Mouse (Mus musculus) limb, embryonic 10.5 days (tissue): ENCODE results near the gene Tmem246. TPM values are rescaled to one million over a fixed set of nuclear protein-coding genes. Genes with fewer than 3 reads are reported as not detected.
"Not testable (repeated sequence)": the region's sequence is repeated elsewhere in the genome, so short reads cannot be mapped to it uniquely, and the experiment has no call there.

Source experiments
- DNase-seq: peaks from one replicate; pipeline ENCODE4 v3.0.0-alpha.2; 2017; ENCODE audit warnings: low spot score
- H3K27ac ChIP-seq: fragments of 300-500 bp; sonication (generic); 2 replicates; pipeline ENCODE4 v1.5.1; 2016; ENCODE audit warnings: mild to moderate bottlenecking
- H3K27me3 ChIP-seq: fragments of 300-500 bp; sonication (generic); 2 replicates; pipeline ENCODE4 v1.6.1; 2016; ENCODE audit warnings: low read depth, mild to moderate bottlenecking; ENCODE audit not compliant: poor library complexity, severe bottlenecking
- H3K36me3 ChIP-seq: fragments of 300-500 bp; sonication (generic); 2 replicates; pipeline ENCODE4 v1.6.1; 2016; ENCODE audit warnings: mild to moderate bottlenecking, moderate library complexity
- H3K4me1 ChIP-seq: fragments of 300-500 bp; sonication (generic); 2 replicates; pipeline ENCODE4 v1.6.1; 2016
- H3K4me3 ChIP-seq: fragments of 300-500 bp; sonication (generic); 2 replicates; pipeline ENCODE4 v1.5.1; 2016; ENCODE audit warnings: mild to moderate bottlenecking, moderate library complexity
- H3K9me3 ChIP-seq: fragments of 300-500 bp; sonication (generic); replicated peaks from 2 replicates; pipeline ENCODE4 v1.6.1; 2016; ENCODE audit warnings: mild to moderate bottlenecking
- WGBS: fragments of 180-500 bp; shearing (Covaris S2); methylation state at CpG from one replicate; pipeline ENCODE4 v1.1.7; 2016; 5-methylcytosine and 5-hydroxymethylcytosine counted together
- polyA plus RNA-seq: library from polyadenylated mRNA; unstranded; fragments of >200 nt; fragmentation: Nextera tagmentation; extraction: Ambion mirVana; gene quantifications from 2 replicates; pipeline ENCODE4 v1.2.1, GENCODE M21; 2016

Gene Tmem246
- polyA plus RNA-seq = 7.2 and 10.9 TPM in 2 replicates

- Histone ChIP-seq H3K4me3 (peak within 1 kb of the TSS; percentile 77), H3K36me3 (no peaks in the 10 kb centered on the region), H3K9me3 (no peaks in the 10 kb centered on the region), H3K4me1 (0 out of 2 replicates have a peak, but pooled peaks cover 6% of the 10 kb centered on the region), H3K27ac (peak within 1 kb of the TSS; percentile 83), H3K27me3 (no peaks in the 10 kb centered on the region)
- peak; percentile 78 for DNase-seq
- under 1% methylated on average over 77 of the region's 77 CpGs for WGBS
Observed at GRCm38 (mm10) chr4:49597183-49598100, at the start of gene Tmem246. Gene Tmem246 (minus strand): TSS chr4:49597876.

DNA sequence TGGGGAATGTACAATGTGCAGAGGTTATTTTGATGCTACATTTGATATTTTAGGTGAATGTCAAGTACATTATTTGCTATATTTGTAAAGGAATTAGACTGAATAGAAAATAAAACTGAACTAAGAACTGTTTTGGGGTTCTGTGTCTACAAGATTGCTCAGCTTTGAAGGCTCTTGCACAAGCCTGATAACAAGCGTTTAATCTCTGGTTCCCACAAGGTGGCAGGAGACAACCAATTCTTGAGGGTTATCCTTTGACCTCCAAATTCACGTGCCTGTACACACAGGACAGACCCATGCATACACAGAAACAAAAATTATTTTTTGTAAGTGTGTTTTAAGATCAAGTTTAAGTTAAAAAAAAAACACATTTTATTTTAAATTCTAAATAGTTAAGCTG lies 42.2 kb upstream of the Tmem246 start:
- H3K27ac ChIP-seq = no peak overlapping the region
- H3K27me3 ChIP-seq = no peaks in the 10 kb centered on the region
- no peaks in the 10 kb centered on the region for H3K4me1 ChIP-seq
- H3K9me3 ChIP-seq = no peaks in the 10 kb centered on the region
- 78% methylated on average over 2 of the region's 2 CpGs for WGBS
- H3K4me3 ChIP-seq = no peak overlapping the region
- peaks cover 95% of the 10 kb centered on the region for H3K36me3 ChIP-seq
- DNase-seq = no peak

DNA sequence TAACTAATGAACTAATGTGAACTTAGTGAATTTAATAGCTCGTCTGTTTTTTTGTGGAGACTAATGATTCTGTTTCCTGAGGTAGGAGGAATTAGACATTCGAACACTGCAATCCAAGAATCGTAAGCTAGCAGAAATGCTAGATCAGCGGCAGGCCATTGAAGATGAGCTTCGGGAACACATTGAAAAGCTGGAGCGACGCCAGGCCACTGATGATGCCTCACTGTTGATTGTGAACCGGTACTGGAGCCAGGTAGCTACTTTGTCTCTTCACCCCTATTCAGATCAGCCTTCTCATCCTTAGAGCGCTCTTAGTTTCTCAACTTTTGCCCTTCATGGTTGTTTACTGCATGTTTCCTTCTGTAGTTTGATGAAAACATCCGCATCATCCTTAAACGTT lies 40.1 kb upstream of the Tmem246 start:
- no peak for DNase-seq
- Histone ChIP-seq H3K27me3 (no peaks in the 10 kb centered on the region), H3K4me1 (peaks cover 8% of the 10 kb centered on the region; the same call in 1 of the 2 replicates), H3K9me3 (no peaks in the 10 kb centered on the region), H3K27ac (no peak overlapping the region), H3K36me3 (peaks cover 89% of the 10 kb centered on the region), H3K4me3 (no peak overlapping the region)
- whole genome bisulfite sequencing = 95% methylated on average over 11 of the region's 11 CpGs

DNA sequence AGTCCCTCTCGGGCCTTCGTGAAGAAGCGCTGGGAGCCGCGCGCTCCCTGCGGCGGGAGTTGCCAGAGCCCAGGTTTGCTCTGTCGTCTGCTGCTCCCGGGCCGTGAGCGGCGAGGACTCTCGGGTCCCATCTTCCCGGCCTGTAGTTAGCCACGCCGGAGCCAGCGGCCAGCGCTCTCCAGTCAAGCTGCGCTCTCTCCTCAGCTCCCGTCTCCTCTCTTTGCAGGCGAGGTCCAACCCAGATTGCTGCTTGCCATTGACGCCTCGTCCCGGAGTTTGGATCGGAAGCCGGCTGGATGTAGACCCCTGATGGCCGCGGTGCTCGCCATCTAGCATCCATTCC lies 34.4 kb upstream of the Tmem246 start:
- Histone ChIP-seq H3K4me3 (peak overlapping the region; percentile 89), H3K4me1 (peaks cover 11% of the 10 kb centered on the region; the same call in 1 of the 2 replicates), H3K9me3 (no peaks in the 10 kb centered on the region), H3K27me3 (no peaks in the 10 kb centered on the region), H3K27ac (peak overlapping the region; percentile 91), H3K36me3 (peaks cover 37% of the 10 kb centered on the region)
- DNase-seq = no peak
- 0% methylated on average over 30 of the region's 30 CpGs for WGBS

DNA sequence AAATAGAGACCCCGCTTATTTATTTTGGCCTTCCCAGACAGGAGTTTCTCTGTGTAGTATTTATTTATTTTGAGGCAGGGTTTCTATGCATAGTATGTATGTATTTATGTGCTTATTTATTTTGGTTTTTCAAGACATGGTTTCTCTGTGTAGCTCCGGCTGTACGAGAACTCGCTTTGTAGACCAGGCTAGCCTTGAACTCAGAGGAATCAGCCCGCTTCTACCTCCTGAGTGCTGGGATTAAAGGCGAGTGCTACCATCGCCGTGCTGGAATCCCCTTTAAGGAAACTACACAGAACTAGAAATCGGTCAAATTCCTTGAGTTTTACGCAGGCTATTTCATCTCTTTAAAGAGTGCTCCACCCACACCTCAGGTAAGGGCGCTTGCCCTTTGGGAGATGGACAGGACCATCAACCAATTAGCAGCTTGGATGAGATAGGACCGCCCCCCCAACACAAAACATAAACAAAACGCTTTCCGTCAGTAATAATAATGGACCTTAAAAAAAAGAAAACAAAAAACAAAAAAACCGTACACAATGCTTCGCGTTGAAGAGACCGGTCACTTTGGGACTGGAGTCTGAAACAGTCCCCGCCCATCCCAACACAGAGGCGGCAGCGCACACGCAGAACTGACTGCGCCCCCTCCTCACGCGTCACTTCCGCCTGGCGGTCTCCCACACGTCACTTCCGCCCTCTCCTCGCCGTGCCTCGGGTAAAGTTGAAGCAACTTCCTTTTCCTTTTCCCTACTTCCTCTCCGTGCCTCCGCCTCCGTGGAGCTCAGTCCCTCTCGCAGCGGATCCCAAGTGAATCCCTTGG lies 33.9 kb upstream of the Tmem246 start, which contains the start of gene Rnf20:
TSS of gene Rnf20 (plus strand) at position 688 of the 820 bp plus-strand sequence.
- peak; percentile 96 for DNase-seq
- Histone ChIP-seq H3K27me3 (no peaks in the 10 kb centered on the region), H3K36me3 (peaks cover 31% of the 10 kb centered on the region), H3K27ac (peak within 1 kb of the TSS; percentile 91), H3K4me1 (peaks cover 11% of the 10 kb centered on the region; the same call in 1 of the 2 replicates), H3K4me3 (peak within 1 kb of the TSS; percentile 89), H3K9me3 (no peaks in the 10 kb centered on the region)
- WGBS = 4% methylated on average over 37 of the region's 37 CpGs

DNA sequence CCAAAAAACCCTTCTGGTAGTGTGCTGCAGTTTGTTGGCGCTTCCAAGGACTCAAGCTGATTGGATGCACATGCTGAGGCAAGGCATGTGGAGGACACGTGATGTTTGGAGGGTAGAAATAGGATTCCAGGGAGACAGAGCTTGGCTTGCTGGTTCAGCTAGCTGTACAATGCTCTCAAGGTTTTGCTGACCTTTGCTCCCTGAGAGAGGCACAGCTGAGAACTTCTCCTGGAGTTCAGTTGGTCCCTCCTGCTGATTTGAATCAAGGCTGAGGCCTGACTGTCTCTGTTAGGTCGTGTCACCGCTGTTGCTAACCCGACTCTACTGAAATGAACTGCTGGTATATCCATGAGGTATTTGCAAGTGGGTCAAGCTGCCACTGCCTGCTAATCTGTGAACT lies 31.3 kb upstream of the Tmem246 start:
- H3K27me3 ChIP-seq = no peaks in the 10 kb centered on the region
- H3K27ac ChIP-seq = no peak overlapping the region
- peaks cover 11% of the 10 kb centered on the region; the same call in 1 of the 2 replicates for H3K4me1 ChIP-seq
- DNase-seq = no peak
- H3K36me3 ChIP-seq = peaks cover 5% of the 10 kb centered on the region
- H3K4me3 ChIP-seq = no peak overlapping the region
- 77% methylated on average over 5 of the region's 5 CpGs for WGBS
- no peaks in the 10 kb centered on the region for H3K9me3 ChIP-seq

DNA sequence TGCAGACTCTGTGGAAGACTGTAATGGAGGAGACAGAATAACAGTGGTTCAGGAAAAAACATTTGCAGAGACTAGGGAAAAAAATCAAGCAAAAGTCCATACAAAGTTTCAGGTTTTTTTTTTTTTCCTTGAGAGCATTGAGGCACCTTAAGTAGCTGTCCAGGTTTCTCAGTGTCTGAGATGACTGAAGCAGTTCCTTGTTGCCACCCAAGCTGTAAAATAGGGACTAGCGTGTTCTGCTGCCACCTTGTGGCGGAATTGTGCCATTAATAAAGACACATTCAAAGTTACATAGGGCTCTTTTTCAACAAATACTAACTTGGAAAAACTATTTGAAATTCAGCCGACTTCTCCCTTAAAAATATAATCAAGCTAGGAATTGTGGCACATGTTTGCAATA lies 29.3 kb upstream of the Tmem246 start:
- Histone ChIP-seq H3K9me3 (no peaks in the 10 kb centered on the region), H3K4me3 (no peak overlapping the region), H3K4me1 (no peaks in the 10 kb centered on the region), H3K36me3 (no peaks in the 10 kb centered on the region), H3K27me3 (no peaks in the 10 kb centered on the region), H3K27ac (no peak overlapping the region)
- peak; percentile 77 for DNase-seq
- WGBS = 8% methylated on average over 3 of the region's 3 CpGs

- H3K4me3 ChIP-seq, H3K4me1 ChIP-seq, H3K36me3 ChIP-seq, DNase-seq, H3K27me3 ChIP-seq, H3K9me3 ChIP-seq, H3K27ac ChIP-seq: not testable (repeated sequence)
- 87% methylated on average over 4 of the region's 4 CpGs for WGBS
Observed at GRCm38 (mm10) chr4:49624969-49625368, 27.3 kb upstream of the Tmem246 start.

DNA sequence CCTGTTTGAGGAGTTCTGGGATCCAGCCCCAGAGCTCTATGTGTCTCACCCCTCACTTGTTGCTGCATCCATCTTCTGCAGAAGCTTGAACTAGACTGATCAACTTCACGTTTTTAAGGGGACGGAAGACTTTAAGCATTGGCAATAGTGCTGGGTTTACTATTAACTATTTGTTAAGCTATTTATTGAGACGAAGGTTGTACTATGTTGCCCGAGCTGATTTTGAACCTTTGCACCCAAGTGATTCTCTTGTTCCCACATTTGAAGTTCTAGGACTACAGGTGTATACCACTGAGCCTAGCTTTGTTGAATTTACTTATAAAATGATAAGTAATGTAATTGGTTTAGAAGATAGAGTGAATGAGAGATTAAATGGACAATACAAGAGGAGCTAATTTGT lies 26.2 kb upstream of the Tmem246 start:
- H3K36me3 ChIP-seq = no peaks in the 10 kb centered on the region
- 90% methylated on average over 4 of the region's 4 CpGs for WGBS
- H3K9me3 ChIP-seq = no peaks in the 10 kb centered on the region
- no peaks in the 10 kb centered on the region for H3K27me3 ChIP-seq
- no peaks in the 10 kb centered on the region for H3K4me1 ChIP-seq
- H3K4me3 ChIP-seq = no peak overlapping the region
- no peak for DNase-seq
- no peak overlapping the region for H3K27ac ChIP-seq

DNA sequence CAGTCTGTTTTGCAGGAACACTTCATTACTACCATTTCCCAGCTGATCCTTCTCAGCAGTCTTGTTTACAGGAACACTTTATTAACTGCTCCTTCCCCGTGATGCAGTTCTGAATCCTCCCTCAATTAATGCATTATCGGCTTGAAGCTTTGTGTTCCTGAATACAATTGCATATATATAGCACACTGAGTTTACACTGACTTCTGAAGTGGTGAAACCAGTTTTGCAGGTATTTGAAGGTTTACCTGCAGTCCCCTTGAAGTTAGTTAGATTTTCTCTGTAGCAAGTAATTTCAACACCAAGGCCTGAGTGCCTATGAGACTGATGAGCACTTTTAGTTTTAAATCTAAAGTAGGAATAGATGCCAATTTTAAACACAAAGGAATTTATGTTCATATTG lies 24.6 kb upstream of the Tmem246 start:
- 80% methylated on average over 2 of the region's 2 CpGs for WGBS

DNA sequence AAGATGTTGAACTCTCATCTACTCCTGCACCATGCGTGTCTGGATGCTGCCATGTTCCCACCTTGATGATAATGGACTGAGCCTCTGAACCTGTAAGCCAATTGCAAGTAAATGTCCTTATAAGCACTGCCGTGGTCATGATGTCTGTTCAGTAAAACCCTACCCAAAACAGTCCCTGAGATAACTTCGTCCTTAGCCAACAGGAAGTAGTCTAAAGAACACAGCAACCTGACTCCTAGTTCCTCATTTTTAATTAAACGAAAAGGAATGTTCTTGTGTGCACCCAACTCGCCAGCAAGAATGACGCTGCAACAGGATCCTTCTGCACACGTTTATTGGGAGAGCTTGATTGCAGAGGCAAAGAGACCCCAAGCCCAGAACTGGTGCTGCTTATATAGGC lies 22.2 kb upstream of the Tmem246 start:
- 93% methylated on average over 7 of the region's 7 CpGs for WGBS
- not testable (repeated sequence) for H3K9me3 ChIP-seq, H3K27me3 ChIP-seq, DNase-seq, H3K36me3 ChIP-seq, H3K4me1 ChIP-seq, H3K27ac ChIP-seq, H3K4me3 ChIP-seq

More for the DNA sequence above, 24.6 kb upstream of the Tmem246 start:
- Histone ChIP-seq H3K4me3 (no peak overlapping the region), H3K36me3 (no peaks in the 10 kb centered on the region), H3K9me3 (no peaks in the 10 kb centered on the region), H3K27me3 (no peaks in the 10 kb centered on the region), H3K27ac (no peak overlapping the region), H3K4me1 (no peaks in the 10 kb centered on the region)
- DNase-seq = no peak

DNA sequence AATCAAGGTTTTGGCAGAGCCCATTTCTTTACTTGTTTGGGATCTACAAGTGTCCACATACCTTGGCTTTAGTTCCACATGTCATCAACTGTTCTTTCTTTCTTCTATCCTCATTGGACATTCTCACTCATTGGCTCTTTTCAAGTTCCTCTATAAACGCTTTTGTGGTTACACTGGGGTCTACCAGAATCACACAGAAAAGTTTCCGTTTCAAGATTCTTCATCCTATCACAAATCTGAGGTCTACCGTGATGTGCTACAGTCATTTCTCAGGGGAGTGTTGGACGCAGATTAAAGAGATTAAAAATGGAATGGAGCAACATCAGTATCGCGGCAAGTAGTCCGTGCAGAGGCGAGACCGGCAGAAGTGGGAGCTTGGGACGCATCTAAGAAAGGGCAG lies 19.2 kb upstream of the Tmem246 start:
- no peaks in the 10 kb centered on the region for H3K36me3 ChIP-seq
- no peaks in the 10 kb centered on the region for H3K27me3 ChIP-seq
- H3K27ac ChIP-seq = no peak overlapping the region
- H3K4me1 ChIP-seq = no peaks in the 10 kb centered on the region
- no peak for DNase-seq
- WGBS = 95% methylated on average over 10 of the region's 10 CpGs
- H3K9me3 ChIP-seq = no peaks in the 10 kb centered on the region
- H3K4me3 ChIP-seq = no peak overlapping the region

DNA sequence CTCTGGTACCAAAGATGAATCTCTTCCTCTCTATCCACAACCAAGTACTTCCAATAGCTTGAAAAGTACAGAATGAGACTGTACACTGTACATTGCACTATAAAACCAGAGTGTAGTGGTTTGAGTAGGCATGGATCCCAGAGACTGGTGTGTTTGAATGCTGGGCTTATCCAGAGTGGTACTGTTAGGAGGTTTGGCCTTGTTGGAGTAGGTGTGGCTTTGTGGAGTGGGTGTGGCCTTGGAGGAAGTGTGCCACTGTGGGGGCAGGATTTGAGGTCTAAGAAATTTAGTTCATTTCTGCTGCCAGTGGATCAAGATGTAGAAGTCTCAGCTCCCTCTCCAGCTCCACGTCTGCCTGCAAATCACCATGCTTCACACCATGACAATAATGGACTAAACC lies 7.8 kb upstream of the Tmem246 start:
- 84% methylated on average over 1 of the region's 1 CpGs for WGBS
- H3K4me1 ChIP-seq = no peaks in the 10 kb centered on the region
- H3K4me3 ChIP-seq = no peak overlapping the region
- no peaks in the 10 kb centered on the region for H3K36me3 ChIP-seq
- no peaks in the 10 kb centered on the region for H3K9me3 ChIP-seq
- no peak for DNase-seq
- H3K27ac ChIP-seq = no peak overlapping the region
- H3K27me3 ChIP-seq = no peaks in the 10 kb centered on the region
